Comparison of ENCODE assay signal across 20 mouse cellular contexts in the genomic region with DNA sequence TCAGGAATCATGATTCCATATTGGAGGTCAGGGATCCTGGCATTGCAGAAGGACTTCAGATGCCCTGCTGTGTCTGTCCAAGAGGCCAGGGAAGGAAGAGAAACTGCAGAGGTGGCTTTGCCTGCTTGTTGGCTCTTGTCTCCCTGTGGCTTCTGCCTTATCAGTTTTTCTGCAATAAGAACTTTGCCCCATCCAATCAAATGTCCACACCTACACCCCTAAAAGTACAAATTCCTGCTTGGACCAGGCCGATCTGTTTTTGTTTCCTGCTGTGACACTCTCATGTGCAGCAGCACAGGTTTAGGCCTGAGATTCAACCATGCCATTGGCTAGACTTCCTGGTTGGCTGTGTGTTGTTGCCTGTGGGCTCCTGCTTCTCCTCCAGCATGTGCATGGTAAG. TPM values are rescaled to one million over a fixed set of nuclear protein-coding genes. Genes with fewer than 3 reads are reported as not detected.
"Had no signal": no experiment of that assay in that cellular context is flagged by ENCODE, and none has a peak within 500 bp of the region (broad histone marks: within the 10 kb centered on the region; RNA-seq: fewer than 3 reads in every experiment).

A gene (plus strand): TSS at position 251 of the 400 bp plus-strand sequence.

- H3K9me3 ChIP-seq: limb, embryonic 12.5 days; neural tube, embryonic 12.5 days had no signal

- H3K27me3 ChIP-seq: limb, embryonic 12.5 days; neural tube, embryonic 12.5 days had no signal

- ATAC-seq: hindbrain, embryonic 16.5 days; inflammation-experienced regulatory T-cells, adult 6 months; lung, postnatal 0 days had no signal

- H3K9ac ChIP-seq: limb, embryonic 12.5 days; neural tube, embryonic 12.5 days had no signal

- DNase-seq: kidney, adult 8-10 months; kidney, postnatal 25 days; layer of hippocampus, adult 9-11 months; layer of hippocampus, postnatal 36 days; lung, adult 18-20 months; lung, postnatal 36 days; midbrain, embryonic 14.5 days; spleen, adult 18-20 months; thymus, postnatal 4 days had no signal

- H3K4me1 ChIP-seq: limb, embryonic 12.5 days; neural tube, embryonic 12.5 days had no signal

- H3K27ac ChIP-seq: limb, embryonic 12.5 days; neural tube, embryonic 12.5 days had no signal

- H3K4me3 ChIP-seq: limb, embryonic 12.5 days; myocyte; neural tube, embryonic 12.5 days had no signal

- H3K4me2 ChIP-seq: limb, embryonic 12.5 days; neural tube, embryonic 12.5 days had no signal

- H3K36me3 ChIP-seq: limb, embryonic 12.5 days; neural tube, embryonic 12.5 days had no signal

RNA-seq across cellular contexts. Expression of the gene that starts here (rescaled TPM):
- total RNA-seq: layer of hippocampus, adult 18-20 months; layer of hippocampus, postnatal 36 days; left cerebral cortex, postnatal 36 days; megakaryocyte progenitor cell, adult 5-6 weeks; neutrophil, adult 5-6 weeks had no signal
- polyA plus RNA-seq: hindbrain, embryonic 16.5 days; inflammation-experienced regulatory T-cells, adult 6 months; limb, embryonic 12.5 days; midbrain, embryonic 14.5 days; myocyte; neural tube, embryonic 12.5 days; stomach, embryonic 14.5 days had no signal
